Mouse (Mus musculus): ENCODE measurements at regions not wholly inside any gene's neighbourhood (a gene's known extent, or its start where the extent isn't known, plus 50 kb on each side); places are given as distances from the start of the nearest gene placed in this dataset.

DNA sequence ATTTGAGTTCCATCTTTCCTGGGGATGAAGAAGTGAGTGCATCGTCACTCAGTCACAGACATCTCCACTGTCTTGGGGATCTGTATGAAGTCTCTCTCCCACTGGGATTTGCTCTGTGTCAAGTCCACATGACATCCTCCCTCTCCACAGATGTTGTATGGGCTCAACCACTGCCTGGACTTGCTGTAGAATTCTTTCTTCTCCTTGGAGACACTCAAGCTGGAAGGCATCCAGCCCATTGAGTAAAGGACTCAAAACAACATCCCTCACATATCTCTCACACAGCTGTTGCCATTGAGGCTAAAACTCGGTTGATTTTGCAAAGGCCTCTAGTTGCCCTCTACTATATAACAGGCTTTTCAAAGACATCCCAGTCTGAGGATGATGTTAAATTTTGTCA lies 71.0 kb upstream of the Rxfp2 start:
- no peak for DNase-seq (ENCODE audit: low read depth)
- TF ChIP-seq POLR2A (IDR thresholded peaks at IDR 0.05; ENCODE audit: borderline replicate concordance, extremely low read depth, insufficient read depth, insufficient read length, poor library complexity, severe bottlenecking) (no peak), CTCF (IDR thresholded peaks at IDR 0.05; ENCODE audit: borderline replicate concordance, extremely low read depth, insufficient read depth, insufficient read length) (no peak)

DNA sequence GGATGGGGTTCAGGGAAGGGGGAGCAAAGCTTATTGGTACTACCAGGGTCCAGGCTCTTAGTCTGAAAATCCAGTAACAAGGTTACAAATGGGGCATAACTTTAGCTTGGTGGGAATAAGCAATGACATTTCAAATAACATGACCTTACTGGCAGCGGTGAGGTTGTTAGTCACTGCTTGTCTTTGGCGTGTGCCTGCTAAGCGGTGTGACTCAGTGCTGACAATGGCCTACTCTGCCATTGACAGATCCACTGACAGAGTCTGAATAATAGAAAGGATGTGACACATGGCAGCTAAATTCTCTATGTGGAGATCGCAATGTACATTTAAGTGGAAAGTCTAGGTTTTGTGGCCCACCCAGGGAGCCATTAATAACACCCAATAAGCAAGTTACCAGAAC lies 61.5 kb upstream of the Rxfp2 start:
- no peak for TF ChIP-seq CTCF (IDR thresholded peaks at IDR 0.05; ENCODE audit: borderline replicate concordance, extremely low read depth, insufficient read depth, insufficient read length)
- DNase-seq (ENCODE audit: low read depth): peak; percentile 1

DNA sequence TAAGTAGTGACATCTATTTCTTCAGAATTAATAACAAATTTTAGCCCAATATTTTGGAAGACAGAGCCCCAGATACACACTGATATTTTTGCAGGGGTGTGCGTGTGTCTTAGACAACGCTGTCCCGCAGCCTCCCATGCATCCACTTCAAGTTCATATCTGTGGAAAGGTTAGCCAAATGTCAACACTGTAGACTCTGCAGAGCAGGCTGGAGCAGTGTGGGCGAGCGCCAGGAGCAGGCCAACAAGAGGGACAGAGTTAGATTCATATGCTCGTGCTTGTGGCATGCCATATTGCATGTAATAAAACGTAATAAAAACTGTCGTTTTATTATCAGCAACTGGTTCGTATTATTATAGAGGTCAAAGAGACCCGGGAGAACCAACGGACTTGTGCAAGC lies 57.3 kb upstream of the Rxfp2 start:
- no peak for DNase-seq (ENCODE audit: low read depth)
- TF ChIP-seq POLR2A (IDR thresholded peaks at IDR 0.05; ENCODE audit: borderline replicate concordance, extremely low read depth, insufficient read depth, insufficient read length, poor library complexity, severe bottlenecking) (no peak), CTCF (IDR thresholded peaks at IDR 0.05; ENCODE audit: borderline replicate concordance, extremely low read depth, insufficient read depth, insufficient read length) (no peak)

DNA sequence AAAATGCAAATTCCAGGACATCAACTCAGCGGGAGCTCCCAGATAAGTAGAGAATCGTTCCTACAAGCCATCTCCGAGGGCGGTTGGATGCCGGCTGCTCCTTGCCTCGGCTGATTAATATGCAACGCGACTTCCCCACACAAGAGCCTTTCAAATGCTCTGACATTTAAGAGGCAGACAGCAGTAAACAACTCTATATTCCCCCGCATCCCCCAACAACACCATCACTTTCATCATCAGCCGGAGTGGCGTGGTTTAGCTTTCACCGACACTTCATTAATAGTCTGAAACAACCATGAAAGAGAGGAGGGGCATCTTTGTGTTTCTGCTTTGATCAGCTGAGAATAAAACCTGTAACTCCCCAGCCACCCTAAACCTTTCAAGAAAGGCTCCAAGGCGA lies 53.7 kb upstream of the Rxfp2 start:
- peak; percentile 87 for DNase-seq (ENCODE audit: low read depth)
- TF ChIP-seq POLR2A (IDR thresholded peaks at IDR 0.05; ENCODE audit: borderline replicate concordance, extremely low read depth, insufficient read depth, insufficient read length, poor library complexity, severe bottlenecking): no peak
- TF ChIP-seq CTCF (IDR thresholded peaks at IDR 0.05; ENCODE audit: borderline replicate concordance, extremely low read depth, insufficient read depth, insufficient read length): no peak

Measured in brain, embryonic 14.5 days (tissue).